Mouse (Mus musculus): ENCODE measurements around the gene Rictor.

- no peak for TF ChIP-seq GATA1 (IDR thresholded peaks at IDR 0.05; ENCODE audit: borderline replicate concordance, low read length)
- no peak for TF ChIP-seq FLI1 (IDR thresholded peaks at IDR 0.05; ENCODE audit: low read length)
Observed at GRCm38 (mm10) chr15:6815807-6816206, 107.6 kb downstream of the Rictor start.
